Mouse (Mus musculus): ENCODE results near the gene Gm21972. TPM values are rescaled to one million over a fixed set of nuclear protein-coding genes. Genes with fewer than 3 reads are reported as not detected.

The Gm21972 gene
- polyA plus RNA-seq, 1 experiment from 2014 or later = not detected

GRCm38 (mm10) chr1:86178462-86179253, 45.2 kb downstream of the Gm21972 start:
- Histone ChIP-seq H3K27ac (ENCODE audit: low read depth, low read length) (no peak overlapping the region), H3K36me3 (ENCODE audit: control insufficient read depth, insufficient read depth, low read length) (no peaks in the 10 kb centered on the region), H3K27me3 (ENCODE audit: control insufficient read depth, insufficient read depth, low read length) (no peaks in the 10 kb centered on the region), H3K4me2 (ENCODE audit: low read depth, low read length, severe bottlenecking) (no peak overlapping the region), H3K4me1 (replicated peaks; ENCODE audit: control insufficient read depth, insufficient read depth, low read length) (no peaks in the 10 kb centered on the region), H3K9ac (ENCODE audit: low read length) (no peak overlapping the region), H3K4me3 (ENCODE audit: low read depth, low read length) (no peak overlapping the region), H3K9me3 (ENCODE audit: control insufficient read depth, low read length) (no peaks in the 10 kb centered on the region)
- DNase-seq (ENCODE audit: low spot score) (peak; percentile 91), ATAC-seq (replicated peaks; ENCODE audit: low FRiP score) (peak; percentile 72)
- WGBS = 44% methylated on average over 7 of the region's 7 CpGs

GRCm38 (mm10) chr1:86182004-86182709, 48.7 kb downstream of the Gm21972 start:
- ATAC-seq (replicated peaks; ENCODE audit: low FRiP score) (no peak), DNase-seq (ENCODE audit: low spot score) (no peak)
- H3K9me3 ChIP-seq (ENCODE audit: control insufficient read depth, low read length) = no peaks in the 10 kb centered on the region
- no peak overlapping the region for H3K27ac ChIP-seq (ENCODE audit: low read depth, low read length)
- no peaks in the 10 kb centered on the region for H3K27me3 ChIP-seq (ENCODE audit: control insufficient read depth, insufficient read depth, low read length)
- H3K4me3 ChIP-seq (ENCODE audit: low read depth, low read length) = no peak overlapping the region
- H3K4me2 ChIP-seq (ENCODE audit: low read depth, low read length, severe bottlenecking) = no peak overlapping the region
- WGBS = 84% methylated on average over 5 of the region's 5 CpGs
- H3K4me1 ChIP-seq (replicated peaks; ENCODE audit: control insufficient read depth, insufficient read depth, low read length) = no peaks in the 10 kb centered on the region
- no peak overlapping the region for H3K9ac ChIP-seq (ENCODE audit: low read length)
- H3K36me3 ChIP-seq (ENCODE audit: control insufficient read depth, insufficient read depth, low read length) = no peaks in the 10 kb centered on the region

- Histone ChIP-seq H3K36me3 (ENCODE audit: control insufficient read depth, insufficient read depth, low read length) (no peaks in the 10 kb centered on the region), H3K27me3 (ENCODE audit: control insufficient read depth, insufficient read depth, low read length) (no peaks in the 10 kb centered on the region), H3K27ac (ENCODE audit: low read depth, low read length) (no peak overlapping the region), H3K4me1 (replicated peaks; ENCODE audit: control insufficient read depth, insufficient read depth, low read length) (no peaks in the 10 kb centered on the region), H3K4me2 (ENCODE audit: low read depth, low read length, severe bottlenecking) (no peak overlapping the region), H3K4me3 (ENCODE audit: low read depth, low read length) (no peak overlapping the region), H3K9ac (ENCODE audit: low read length) (no peak overlapping the region), H3K9me3 (ENCODE audit: control insufficient read depth, low read length) (no peaks in the 10 kb centered on the region)
- 88% methylated on average over 4 of the region's 4 CpGs for WGBS
- DNase-seq (ENCODE audit: low spot score) = no peak
- no peak for ATAC-seq (replicated peaks; ENCODE audit: low FRiP score)
These were observed 50.3 kb downstream of the Gm21972 start for GRCm38 (mm10) chr1:86183577-86184263.

DNA sequence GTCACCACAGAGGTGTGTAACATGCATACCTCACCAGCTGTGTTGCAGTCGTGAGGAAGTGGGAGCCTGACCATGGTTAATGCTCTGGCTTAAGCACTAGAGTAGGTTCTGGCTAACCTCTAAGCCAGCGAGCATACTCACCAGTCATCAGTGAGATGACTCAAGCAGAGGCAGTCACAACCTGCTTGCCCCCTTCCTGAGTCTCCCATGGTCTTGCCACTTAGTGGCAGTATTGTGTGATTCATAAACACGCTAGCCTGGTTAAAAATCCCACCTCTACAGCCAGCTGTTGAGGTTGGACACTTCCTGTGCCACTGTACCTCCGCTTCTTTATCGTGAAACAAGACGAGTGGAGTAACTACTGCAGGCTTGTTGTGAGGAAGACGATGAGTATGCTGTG, 53.3 kb downstream of the Gm21972 start:
- no peak for DNase-seq (ENCODE audit: low spot score)
- Histone ChIP-seq H3K27me3 (ENCODE audit: control insufficient read depth, insufficient read depth, low read length) (no peaks in the 10 kb centered on the region), H3K36me3 (ENCODE audit: control insufficient read depth, insufficient read depth, low read length) (no peaks in the 10 kb centered on the region), H3K9ac (ENCODE audit: low read length) (no peak overlapping the region), H3K27ac (ENCODE audit: low read depth, low read length) (no peak overlapping the region), H3K4me2 (ENCODE audit: low read depth, low read length, severe bottlenecking) (no peak overlapping the region), H3K4me1 (replicated peaks; ENCODE audit: control insufficient read depth, insufficient read depth, low read length) (no peaks in the 10 kb centered on the region), H3K4me3 (ENCODE audit: low read depth, low read length) (no peak overlapping the region), H3K9me3 (ENCODE audit: control insufficient read depth, low read length) (no peaks in the 10 kb centered on the region)
- ATAC-seq (replicated peaks; ENCODE audit: low FRiP score) = no peak
- WGBS = 87% methylated on average over 7 of the region's 7 CpGs

GRCm38 (mm10) chr1:86187856-86188255, 54.4 kb downstream of the Gm21972 start:
- no peak for ATAC-seq (replicated peaks; ENCODE audit: low FRiP score)
- Histone ChIP-seq H3K4me1 (replicated peaks; ENCODE audit: control insufficient read depth, insufficient read depth, low read length) (no peaks in the 10 kb centered on the region), H3K27me3 (ENCODE audit: control insufficient read depth, insufficient read depth, low read length) (no peaks in the 10 kb centered on the region), H3K36me3 (ENCODE audit: control insufficient read depth, insufficient read depth, low read length) (no peaks in the 10 kb centered on the region), H3K9me3 (ENCODE audit: control insufficient read depth, low read length) (no peaks in the 10 kb centered on the region), H3K9ac (ENCODE audit: low read length) (no peak overlapping the region), H3K4me3 (ENCODE audit: low read depth, low read length) (no peak overlapping the region), H3K27ac (ENCODE audit: low read depth, low read length) (no peak overlapping the region), H3K4me2 (ENCODE audit: low read depth, low read length, severe bottlenecking) (no peak overlapping the region)
- no peak for DNase-seq (ENCODE audit: low spot score)
- 67% methylated on average over 2 of the region's 2 CpGs for WGBS

- no peak overlapping the region for H3K27ac ChIP-seq (ENCODE audit: low read depth, low read length)
- no peaks in the 10 kb centered on the region for H3K4me1 ChIP-seq (replicated peaks; ENCODE audit: control insufficient read depth, insufficient read depth, low read length)
- H3K36me3 ChIP-seq (ENCODE audit: control insufficient read depth, insufficient read depth, low read length) = no peaks in the 10 kb centered on the region
- ATAC-seq (replicated peaks; ENCODE audit: low FRiP score) = no peak
- H3K9ac ChIP-seq (ENCODE audit: low read length) = no peak overlapping the region
- DNase-seq (ENCODE audit: low spot score) = no peak
- no peaks in the 10 kb centered on the region for H3K9me3 ChIP-seq (ENCODE audit: control insufficient read depth, low read length)
- no peaks in the 10 kb centered on the region for H3K27me3 ChIP-seq (ENCODE audit: control insufficient read depth, insufficient read depth, low read length)
- 83% methylated on average over 2 of the region's 2 CpGs for WGBS
- H3K4me3 ChIP-seq (ENCODE audit: low read depth, low read length) = no peak overlapping the region
- no peak overlapping the region for H3K4me2 ChIP-seq (ENCODE audit: low read depth, low read length, severe bottlenecking)
These were observed 54.8 kb downstream of the Gm21972 start for GRCm38 (mm10) chr1:86188271-86188670.

- no peaks in the 10 kb centered on the region for H3K36me3 ChIP-seq (ENCODE audit: control insufficient read depth, insufficient read depth, low read length)
These were observed 55.7 kb downstream of the Gm21972 start for GRCm38 (mm10) chr1:86189034-86189702.

GRCm38 (mm10) chr1:86190843-86191242, 57.4 kb downstream of the Gm21972 start:
- no peaks in the 10 kb centered on the region for H3K4me1 ChIP-seq (replicated peaks; ENCODE audit: control insufficient read depth, insufficient read depth, low read length)
- no peaks in the 10 kb centered on the region; the same call in 1 of the 2 replicates for H3K36me3 ChIP-seq (ENCODE audit: control insufficient read depth, insufficient read depth, low read length)
- no peak overlapping the region for H3K9ac ChIP-seq (ENCODE audit: low read length)
- DNase-seq (ENCODE audit: low spot score) (no peak), ATAC-seq (replicated peaks; ENCODE audit: low FRiP score) (no peak)
- no peaks in the 10 kb centered on the region for H3K9me3 ChIP-seq (ENCODE audit: control insufficient read depth, low read length)
- H3K27ac ChIP-seq (ENCODE audit: low read depth, low read length) = no peak overlapping the region
- H3K27me3 ChIP-seq (ENCODE audit: control insufficient read depth, insufficient read depth, low read length) = no peaks in the 10 kb centered on the region
- WGBS = 89% methylated on average over 6 of the region's 6 CpGs
- H3K4me3 ChIP-seq (ENCODE audit: low read depth, low read length) = no peak overlapping the region
- H3K4me2 ChIP-seq (ENCODE audit: low read depth, low read length, severe bottlenecking) = no peak overlapping the region

More at GRCm38 (mm10) chr1:86189034-86189702, 55.7 kb downstream of the Gm21972 start:
- no peaks in the 10 kb centered on the region for H3K27me3 ChIP-seq (ENCODE audit: control insufficient read depth, insufficient read depth, low read length)
- H3K27ac ChIP-seq (ENCODE audit: low read depth, low read length) = no peak overlapping the region
- WGBS = 77% methylated on average over 6 of the region's 6 CpGs
- no peaks in the 10 kb centered on the region for H3K9me3 ChIP-seq (ENCODE audit: control insufficient read depth, low read length)
- DNase-seq (ENCODE audit: low spot score) (no peak), ATAC-seq (replicated peaks; ENCODE audit: low FRiP score) (no peak)
- H3K9ac ChIP-seq (ENCODE audit: low read length) = no peak overlapping the region
- H3K4me1 ChIP-seq (replicated peaks; ENCODE audit: control insufficient read depth, insufficient read depth, low read length) = no peaks in the 10 kb centered on the region
- H3K4me2 ChIP-seq (ENCODE audit: low read depth, low read length, severe bottlenecking) = no peak overlapping the region
- no peak overlapping the region for H3K4me3 ChIP-seq (ENCODE audit: low read depth, low read length)
